Mouse (Mus musculus) embryonic fibroblast, embryonic 13.5 days (primary cell): ENCODE data around the gene Igfn1.

Source experiments
- CTCF ChIP-seq: IDR thresholded peaks from 2 replicates; pipeline ENCODE4 v1.5.1; 2011; ENCODE audit warnings: mild to moderate bottlenecking, control low read depth, low read length, moderate library complexity, borderline replicate concordance; ENCODE audit not compliant: insufficient read depth
- POLR2A ChIP-seq: IDR thresholded peaks from 2 replicates; pipeline ENCODE4 v1.6.1; 2011; ENCODE audit warnings: low read depth, mild to moderate bottlenecking, control low read depth, low read length, moderate library complexity

DNA sequence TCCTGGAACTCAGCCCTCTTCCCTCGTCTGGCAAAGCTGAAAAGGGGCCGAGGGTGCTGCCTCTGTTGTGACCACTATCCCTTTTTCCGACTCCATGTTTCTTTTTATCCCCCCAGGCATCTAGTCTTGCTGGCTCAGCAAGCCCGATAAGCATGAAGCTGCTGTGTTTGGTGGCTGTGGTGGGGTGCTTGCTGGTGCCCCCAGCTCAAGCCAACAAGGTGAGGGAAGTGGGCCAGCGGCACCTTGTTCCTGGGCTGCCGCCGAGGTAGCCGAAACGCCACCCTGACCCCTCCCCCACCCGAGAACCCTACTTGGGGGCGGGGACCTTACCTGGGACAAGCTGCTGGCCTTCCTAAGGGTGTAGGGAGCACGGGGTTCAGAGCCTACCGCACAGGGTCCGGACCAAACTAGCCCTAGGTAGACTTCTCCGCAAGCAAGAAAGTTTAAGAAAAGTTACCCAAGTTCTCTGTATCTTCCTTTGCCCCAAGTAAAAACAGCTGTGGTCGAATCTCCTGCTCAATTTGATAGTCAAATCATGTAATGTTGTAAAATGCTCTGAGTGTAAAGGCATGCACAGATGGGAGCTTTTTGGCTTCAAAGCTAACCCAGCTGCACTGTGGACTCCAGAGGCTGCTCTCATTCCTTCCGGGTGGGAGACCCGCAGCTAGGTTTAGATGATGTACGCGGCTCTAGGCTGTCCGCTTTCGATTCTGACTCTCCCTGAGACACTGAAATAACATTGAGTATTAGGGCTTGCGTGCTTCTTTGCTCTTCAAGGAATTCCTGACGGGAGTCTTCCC lies 12.4 kb upstream of the Igfn1 start:
- TF ChIP-seq POLR2A (no peak), CTCF (no peak)
